Comparison of ENCODE assay signal across 8 mouse cellular contexts in genomic region chr9:13749675-13749998, GRCm38 (mm10). TPM values are rescaled to one million over a fixed set of nuclear protein-coding genes. Genes with fewer than 3 reads are reported as not detected.
DNase-seq lines count a peak whose midpoint lies in the region; ATAC-seq and TF ChIP-seq lines count a peak whose summit lies in the region.

No protein-coding gene starts in this region.

- TF ChIP-seq POLR2A in liver, adult 2 months (IDR thresholded peaks at IDR 0.05; ENCODE audit: extremely low read depth, insufficient read depth, low read length), result no peak

- H3K79me2 ChIP-seq in liver, adult 2 months (ENCODE audit: control insufficient read depth, insufficient read depth, low read length), result peaks cover 6% of the 10 kb centered on the region; the same call in 1 of the 2 replicates

- WGBS in liver, adult 2 months, result under 1% methylated on average over 7 of the region's 7 CpGs
- WGBS in limb, embryonic 10.5 days, result 8% methylated on average over 7 of the region's 7 CpGs
- WGBS in neural tube, embryonic 15.5 days, result 3% methylated on average over 7 of the region's 7 CpGs

- H3K4me1 ChIP-seq in liver, adult 2 months (ENCODE audit: control insufficient read depth, insufficient read depth, low read length), result peaks cover 6% of the 10 kb centered on the region
- peaks cover 13% of the 10 kb centered on the region for H3K4me1 ChIP-seq in limb, embryonic 10.5 days
- peaks cover 17% of the 10 kb centered on the region for H3K4me1 ChIP-seq in neural tube, embryonic 15.5 days

- H3K4me3 ChIP-seq in liver, adult 2 months (ENCODE audit: insufficient read depth, low read depth, low read length), result peak overlapping the region; percentile 85
- H3K4me3 ChIP-seq in limb, embryonic 10.5 days, result peak overlapping the region; percentile 96
- peak overlapping the region; percentile 91 for H3K4me3 ChIP-seq in neural tube, embryonic 15.5 days (replicated peaks)

- H3K9me3 ChIP-seq in limb, embryonic 10.5 days (replicated peaks), result peaks cover 4% of the 10 kb centered on the region; the same call in 1 of the 2 replicates
- H3K9me3 ChIP-seq in neural tube, embryonic 15.5 days (replicated peaks), result no peaks in the 10 kb centered on the region

- TF ChIP-seq CTCF in liver, adult 2 months (IDR thresholded peaks at IDR 0.05; ENCODE audit: low read depth, low read length), result no peak

- ATAC-seq in common myeloid progenitor, adult 5-6 weeks (replicated peaks; ENCODE audit: low read depth, poor library complexity, severe bottlenecking), result 0 out of 2 replicates have a peak, but pooled peaks have one; percentile 7
- no peak for ATAC-seq in neural tube, embryonic 15.5 days (ENCODE audit: low FRiP score)

- DNase-seq in liver, adult 2 months (ENCODE audit: extremely low read depth, low read depth, low spot score), result no peak
- no peak for DNase-seq in liver
- no peak for DNase-seq in limb, embryonic 10.5 days (ENCODE audit: low spot score)
- no peak for DNase-seq in thymus, postnatal 36 days
- no peak for DNase-seq in left cerebral cortex, postnatal 4 days
- DNase-seq in testis, postnatal 10 days (ENCODE audit: low spot score), result no peak

- H3K36me3 ChIP-seq in liver, adult 2 months (ENCODE audit: control insufficient read depth, insufficient read depth, low read length), result no peaks in the 10 kb centered on the region
- peaks cover 18% of the 10 kb centered on the region for H3K36me3 ChIP-seq in limb, embryonic 10.5 days
- H3K36me3 ChIP-seq in neural tube, embryonic 15.5 days, result no peaks in the 10 kb centered on the region

- peak overlapping the region; percentile 95 for H3K9ac ChIP-seq in liver, adult 2 months (ENCODE audit: low read depth, low read length)
- peak overlapping the region; percentile 98 for H3K9ac ChIP-seq in neural tube, embryonic 15.5 days (replicated peaks)

- intact Hi-C loops in left cerebral cortex, postnatal 4 days (cut with DNase I), result no loop called here

- H3K4me2 ChIP-seq in neural tube, embryonic 15.5 days, result peak overlapping the region; percentile 73

- H3K27ac ChIP-seq in liver, adult 2 months (replicated peaks; ENCODE audit: insufficient read depth, low read depth, low read length), result peak overlapping the region; percentile 73
- H3K27ac ChIP-seq in limb, embryonic 10.5 days, result peak overlapping the region; percentile 99
- H3K27ac ChIP-seq in neural tube, embryonic 15.5 days (replicated peaks), result peak overlapping the region; percentile 93

- H3K27me3 ChIP-seq in liver, adult 2 months (ENCODE audit: control insufficient read depth, insufficient read depth, low read length), result no peaks in the 10 kb centered on the region
- no peaks in the 10 kb centered on the region for H3K27me3 ChIP-seq in limb, embryonic 10.5 days (ENCODE audit: low read depth, poor library complexity, severe bottlenecking)
- no peaks in the 10 kb centered on the region for H3K27me3 ChIP-seq in neural tube, embryonic 15.5 days (replicated peaks)

RNA-seq across cellular contexts. Expression of gene Mtmr2, which starts 1.4 kb away (rescaled TPM):
- 27.9 and 28.3 TPM in 2 replicates for total RNA-seq in liver, adult 2 months (2014; rRNA removed)
- 28.6 and 33.0 TPM in 2 replicates for polyA plus RNA-seq in liver, adult 2 months (2012; rRNA removed)
- 52.4 and 58.7 TPM in 2 replicates for total RNA-seq in common myeloid progenitor, adult 5-6 weeks (2017)
- 82.8 and 88.9 TPM in 2 replicates for polyA plus RNA-seq in limb, embryonic 10.5 days (2016; fragmentation: Nextera tagmentation; extraction: Ambion mirVana)
- polyA plus RNA-seq in neural tube, embryonic 15.5 days (2015; fragmentation: Nextera tagmentation; extraction: Ambion mirVana), result 49.8 and 53.2 TPM in 2 replicates
- total RNA-seq in left cerebral cortex, postnatal 4 days (2021), result 10 to 100 TPM; 45.1 to 46.0 TPM
